Mouse (Mus musculus): Measurements from ENCODE around the gene Ddx19a.

DNA sequence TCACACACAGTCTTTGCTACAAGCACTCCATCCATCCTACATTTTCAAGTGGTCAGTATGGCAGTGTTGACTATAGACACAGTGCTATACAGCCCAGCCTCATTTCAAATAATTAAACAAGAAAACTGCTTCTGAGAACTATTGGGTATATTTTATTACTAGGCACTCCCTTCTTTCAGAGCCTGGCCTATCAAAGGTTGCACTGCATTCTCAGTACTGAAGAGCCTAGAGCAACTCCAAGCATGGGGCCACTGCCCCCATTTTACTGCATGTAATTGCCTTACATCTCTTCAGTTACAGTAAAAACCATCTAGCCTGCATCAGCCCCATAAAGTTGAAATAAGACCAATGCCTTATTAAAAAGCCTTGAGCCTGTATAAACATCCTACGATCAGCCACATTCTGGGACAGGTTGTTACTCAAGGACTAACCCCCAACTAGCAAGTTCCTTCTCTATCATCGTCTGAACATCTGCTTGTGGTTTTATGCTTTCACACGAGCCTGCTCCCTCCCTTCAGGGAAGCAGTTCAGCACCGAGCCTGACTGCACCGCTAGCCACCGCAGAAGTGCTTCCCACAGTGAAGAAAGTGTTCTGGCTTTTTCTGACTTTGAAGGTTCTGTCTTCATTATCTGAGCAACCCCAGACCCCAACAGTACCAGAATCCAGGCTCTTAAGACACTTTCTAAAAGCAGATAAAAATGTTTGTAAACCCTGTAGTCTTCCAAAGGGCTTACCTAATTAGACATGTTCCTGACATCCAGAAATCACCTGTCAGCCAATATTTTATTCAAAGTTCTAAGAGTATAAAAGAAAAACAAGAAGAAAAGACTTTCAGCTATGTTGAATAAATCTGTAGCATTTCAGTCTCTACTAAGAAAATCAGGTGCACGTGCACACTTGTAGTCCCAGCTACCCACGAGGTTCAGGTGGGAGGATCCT is 9.5 kb downstream of the Ddx19a start:
- TF ChIP-seq CTCF (IDR thresholded peaks at IDR 0.05; ENCODE audit: extremely low read depth, insufficient read depth, low read length) (no peak), POLR2A (IDR thresholded peaks at IDR 0.05; ENCODE audit: extremely low read depth, insufficient read depth, low read length) (no peak)
